Mouse (Mus musculus): ENCODE measurements around the gene Casq1. TPM values are rescaled to one million over a fixed set of nuclear protein-coding genes. Genes with fewer than 3 reads are reported as not detected.

Casq1 gene
- polyA plus RNA-seq, 1 experiment from 2014 or later, result 18.9 TPM

GRCm38 (mm10) chr1:172173181-172173580 lies 46.5 kb downstream of the Casq1 start:
- H3K9me3 ChIP-seq (replicated peaks), result no peaks in the 10 kb centered on the region
- no peak overlapping the region for H3K9ac ChIP-seq
- no peaks in the 10 kb centered on the region for H3K4me1 ChIP-seq
- ATAC-seq (ENCODE audit: insufficient number of reproducible peaks, low FRiP score, low TSS enrichment, low read depth), result no peak
- 76% methylated on average over 5 of the region's 5 CpGs for WGBS
- no peak overlapping the region for H3K27ac ChIP-seq (replicated peaks)
- H3K36me3 ChIP-seq, result peaks cover 80% of the 10 kb centered on the region
- H3K4me2 ChIP-seq (replicated peaks), result no peak overlapping the region
- no peaks in the 10 kb centered on the region for H3K27me3 ChIP-seq
- no peak overlapping the region for H3K4me3 ChIP-seq (replicated peaks)

GRCm38 (mm10) chr1:172172381-172172780 lies 47.3 kb downstream of the Casq1 start:
- WGBS, result 93% methylated on average over 21 of the region's 21 CpGs
- Histone ChIP-seq H3K27me3 (no peaks in the 10 kb centered on the region), H3K36me3 (peaks cover 80% of the 10 kb centered on the region)

GRCm38 (mm10) chr1:172169809-172170208 lies 49.9 kb downstream of the Casq1 start:
- no peak for ATAC-seq (ENCODE audit: insufficient number of reproducible peaks, low FRiP score, low TSS enrichment, low read depth)
- Histone ChIP-seq H3K4me3 (replicated peaks) (no peak overlapping the region), H3K4me2 (replicated peaks) (no peak overlapping the region), H3K36me3 (peaks cover 88% of the 10 kb centered on the region), H3K4me1 (no peaks in the 10 kb centered on the region), H3K9ac (no peak overlapping the region), H3K27me3 (no peaks in the 10 kb centered on the region), H3K9me3 (replicated peaks) (no peaks in the 10 kb centered on the region), H3K27ac (replicated peaks) (no peak overlapping the region)
- WGBS, result 95% methylated on average over 5 of the region's 5 CpGs

More at GRCm38 (mm10) chr1:172172381-172172780, 47.3 kb downstream of the Casq1 start:
- Histone ChIP-seq H3K27ac (replicated peaks) (no peak overlapping the region), H3K9me3 (replicated peaks) (no peaks in the 10 kb centered on the region), H3K9ac (no peak overlapping the region), H3K4me1 (no peaks in the 10 kb centered on the region), H3K4me3 (replicated peaks) (no peak overlapping the region), H3K4me2 (replicated peaks) (no peak overlapping the region)
- no peak for ATAC-seq (ENCODE audit: insufficient number of reproducible peaks, low FRiP score, low TSS enrichment, low read depth)

- Histone ChIP-seq H3K4me2 (replicated peaks) (no peak overlapping the region), H3K27me3 (no peaks in the 10 kb centered on the region), H3K27ac (replicated peaks) (no peak overlapping the region), H3K9ac (no peak overlapping the region), H3K9me3 (replicated peaks) (no peaks in the 10 kb centered on the region), H3K4me1 (no peaks in the 10 kb centered on the region), H3K4me3 (replicated peaks) (no peak overlapping the region), H3K36me3 (peaks cover 73% of the 10 kb centered on the region)
- ATAC-seq (ENCODE audit: insufficient number of reproducible peaks, low FRiP score, low TSS enrichment, low read depth), result no peak
- WGBS, result 88% methylated on average over 5 of the region's 5 CpGs
Observed at GRCm38 (mm10) chr1:172167911-172168310, 51.8 kb downstream of the Casq1 start.

GRCm38 (mm10) chr1:172162959-172163358 lies 56.7 kb downstream of the Casq1 start:
- Histone ChIP-seq H3K27me3 (no peaks in the 10 kb centered on the region), H3K36me3 (peaks cover 38% of the 10 kb centered on the region), H3K9ac (no peak overlapping the region), H3K27ac (replicated peaks) (no peak overlapping the region), H3K4me1 (no peaks in the 10 kb centered on the region), H3K4me2 (replicated peaks) (no peak overlapping the region), H3K4me3 (replicated peaks) (no peak overlapping the region), H3K9me3 (replicated peaks) (no peaks in the 10 kb centered on the region)
- 66% methylated on average over 6 of the region's 6 CpGs for WGBS
- no peak for ATAC-seq (ENCODE audit: insufficient number of reproducible peaks, low FRiP score, low TSS enrichment, low read depth)

- no peak overlapping the region for H3K9ac ChIP-seq
- 94% methylated on average over 1 of the region's 1 CpGs for WGBS
- no peak overlapping the region for H3K27ac ChIP-seq (replicated peaks)
- H3K27me3 ChIP-seq, result no peaks in the 10 kb centered on the region
- peaks cover 28% of the 10 kb centered on the region for H3K36me3 ChIP-seq
- H3K9me3 ChIP-seq (replicated peaks), result no peaks in the 10 kb centered on the region
- H3K4me2 ChIP-seq (replicated peaks), result no peak overlapping the region
- H3K4me1 ChIP-seq, result no peaks in the 10 kb centered on the region
- H3K4me3 ChIP-seq (replicated peaks), result no peak overlapping the region
- no peak for ATAC-seq (ENCODE audit: insufficient number of reproducible peaks, low FRiP score, low TSS enrichment, low read depth)
Observed at GRCm38 (mm10) chr1:172162009-172162408, 57.7 kb downstream of the Casq1 start.

- H3K27me3 ChIP-seq, result no peaks in the 10 kb centered on the region
- no peak for ATAC-seq (ENCODE audit: insufficient number of reproducible peaks, low FRiP score, low TSS enrichment, low read depth)
- H3K4me2 ChIP-seq (replicated peaks), result no peak overlapping the region
- H3K4me3 ChIP-seq (replicated peaks), result no peak overlapping the region
- H3K27ac ChIP-seq (replicated peaks), result no peak overlapping the region
- no peaks in the 10 kb centered on the region for H3K9me3 ChIP-seq (replicated peaks)
- no peak overlapping the region for H3K9ac ChIP-seq
- peaks cover 26% of the 10 kb centered on the region for H3K36me3 ChIP-seq
- no peaks in the 10 kb centered on the region for H3K4me1 ChIP-seq
Observed at GRCm38 (mm10) chr1:172160508-172160907, 59.2 kb downstream of the Casq1 start.

- no peaks in the 10 kb centered on the region for H3K4me1 ChIP-seq
- ATAC-seq (ENCODE audit: insufficient number of reproducible peaks, low FRiP score, low TSS enrichment, low read depth), result no peak
- H3K4me2 ChIP-seq (replicated peaks), result no peak overlapping the region
- no peak overlapping the region for H3K4me3 ChIP-seq (replicated peaks)
- no peak overlapping the region for H3K9ac ChIP-seq
- WGBS, result 59% methylated on average over 4 of the region's 4 CpGs
- no peak overlapping the region for H3K27ac ChIP-seq (replicated peaks)
- H3K9me3 ChIP-seq (replicated peaks), result no peaks in the 10 kb centered on the region
- no peaks in the 10 kb centered on the region for H3K27me3 ChIP-seq
- peaks cover 25% of the 10 kb centered on the region for H3K36me3 ChIP-seq
Observed at GRCm38 (mm10) chr1:172159970-172160369, 59.7 kb downstream of the Casq1 start.

Other genes with a start within 250 kb of the Casq1 start
- 20.1 and 22.7 TPM in 2 replicates for gene Vangl2, start 191.4 kb downstream of the Casq1 start, polyA plus RNA-seq (2015; fragmentation: Nextera tagmentation; extraction: Ambion mirVana)
- 2.1 and 2.7 TPM in 2 replicates for gene Nhlh1, start 162.3 kb downstream of the Casq1 start, polyA plus RNA-seq (2015; fragmentation: Nextera tagmentation; extraction: Ambion mirVana)
- 231 and 235 TPM in 2 replicates for gene Copa, start 137.3 kb downstream of the Casq1 start, polyA plus RNA-seq (2015; fragmentation: Nextera tagmentation; extraction: Ambion mirVana)
- 117 and 121 TPM in 2 replicates for gene Ncstn, start 137.1 kb downstream of the Casq1 start, polyA plus RNA-seq (2015; fragmentation: Nextera tagmentation; extraction: Ambion mirVana)
- gene Pex19, start 93.1 kb downstream of the Casq1 start, polyA plus RNA-seq (2015; fragmentation: Nextera tagmentation; extraction: Ambion mirVana), result 138 and 139 TPM in 2 replicates
- 135 and 140 TPM in 2 replicates for gene Dcaf8, start 71.8 kb downstream of the Casq1 start, polyA plus RNA-seq (2015; fragmentation: Nextera tagmentation; extraction: Ambion mirVana)
- gene Pea15a, start 13.1 kb downstream of the Casq1 start, polyA plus RNA-seq (2015; fragmentation: Nextera tagmentation; extraction: Ambion mirVana), result 122 and 131 TPM in 2 replicates
- not detected in 2 replicates for gene Atp1a4, start 38.5 kb upstream of the Casq1 start, polyA plus RNA-seq (2015; fragmentation: Nextera tagmentation; extraction: Ambion mirVana)
- 71.9 and 73.4 TPM in 2 replicates for gene Igsf8, start 41.8 kb upstream of the Casq1 start, polyA plus RNA-seq (2015; fragmentation: Nextera tagmentation; extraction: Ambion mirVana)
- 4.7 and 5.6 TPM in 2 replicates for gene Atp1a2, start 78.2 kb upstream of the Casq1 start, polyA plus RNA-seq (2015; fragmentation: Nextera tagmentation; extraction: Ambion mirVana)
- 0.14 and 0.28 TPM in 2 replicates for gene Kcnj9, start 109.5 kb upstream of the Casq1 start, polyA plus RNA-seq (2015; fragmentation: Nextera tagmentation; extraction: Ambion mirVana)
- gene Kcnj10, start 121.3 kb upstream of the Casq1 start, polyA plus RNA-seq (2015; fragmentation: Nextera tagmentation; extraction: Ambion mirVana), result 0.09 and 0.14 TPM in 2 replicates
- gene Pigm, start 156.7 kb upstream of the Casq1 start, polyA plus RNA-seq (2015; fragmentation: Nextera tagmentation; extraction: Ambion mirVana), result 5.7 and 5.9 TPM in 2 replicates